Mouse (Mus musculus) limb, embryonic 15.5 days (tissue): ENCODE data around the gene Mbtps1. TPM values are rescaled to one million over a fixed set of nuclear protein-coding genes. Genes with fewer than 3 reads are reported as not detected.

Experiments
- ATAC-seq: fragments of 200-750 bp; cut with Nextera tagmentation; 2 replicates; pipeline ENCODE4 v1.8.0; 2017; ENCODE audit warnings: low read depth, moderate TSS enrichment; ENCODE audit not compliant: insufficient number of reproducible peaks, low FRiP score, low TSS enrichment
- H3K27ac ChIP-seq: fragments of 300-500 bp; sonication (generic); 2 replicates; pipeline ENCODE4 v1.5.1; 2015; ENCODE audit warnings: moderate library complexity, mild to moderate bottlenecking, inconsistent platforms
- H3K27me3 ChIP-seq: fragments of 300-500 bp; sonication (generic); 2 replicates; pipeline ENCODE4 v1.6.1; 2015; ENCODE audit warnings: inconsistent platforms
- H3K36me3 ChIP-seq: fragments of 300-500 bp; sonication (generic); 2 replicates; pipeline ENCODE4 v1.6.1; 2015; ENCODE audit warnings: inconsistent platforms
- H3K4me1 ChIP-seq: fragments of 300-500 bp; sonication (generic); 2 replicates; pipeline ENCODE4 v1.6.1; 2015; ENCODE audit warnings: inconsistent platforms
- H3K4me2 ChIP-seq: fragments of 300-500 bp; sonication (generic); 2 replicates; pipeline ENCODE4 v1.6.1; 2015; ENCODE audit warnings: mild to moderate bottlenecking, inconsistent platforms
- H3K4me3 ChIP-seq: fragments of 300-500 bp; sonication (generic); 2 replicates; pipeline ENCODE4 v1.5.1; 2015; ENCODE audit warnings: mild to moderate bottlenecking, inconsistent platforms
- H3K9ac ChIP-seq: fragments of 300-500 bp; sonication (generic); 2 replicates; pipeline ENCODE4 v1.6.1; 2015; ENCODE audit warnings: inconsistent platforms
- H3K9me3 ChIP-seq: fragments of 300-500 bp; sonication (generic); 2 replicates; pipeline ENCODE4 v1.6.1; 2016; ENCODE audit warnings: inconsistent platforms
- WGBS: fragments of 180-500 bp; shearing (Covaris S2); methylation state at CpG from one replicate; pipeline ENCODE4 v1.1.7; 2015; 5-methylcytosine and 5-hydroxymethylcytosine counted together
- polyA plus RNA-seq: library from polyadenylated mRNA; unstranded; fragments of >200 nt; fragmentation: Nextera tagmentation; extraction: Ambion mirVana; gene quantifications from 2 replicates; pipeline ENCODE4 v1.2.1, GENCODE M21; 2015

Mbtps1 gene
- polyA plus RNA-seq, 1 experiment from 2014 or later = 122 TPM

DNA sequence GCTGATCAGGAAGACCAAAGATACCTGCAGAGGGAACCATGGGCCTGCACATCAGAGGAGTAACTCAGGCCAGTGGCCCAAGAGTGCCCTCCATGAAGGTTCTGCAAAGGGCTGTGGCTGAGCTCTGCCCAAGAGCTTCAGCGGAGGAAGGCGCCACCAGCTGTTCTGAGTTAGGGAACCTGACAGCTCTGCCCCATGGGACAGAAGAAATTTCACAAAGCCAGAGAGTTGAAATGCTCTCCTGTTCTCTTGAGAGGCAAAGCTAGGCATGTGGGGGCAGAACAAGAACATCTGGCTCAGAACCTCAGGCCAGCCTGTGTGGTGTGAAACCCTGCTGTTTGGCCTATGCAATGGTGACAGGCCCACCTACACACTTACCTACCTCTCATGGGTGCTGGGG is 58.7 kb downstream of the Mbtps1 start:
- Histone ChIP-seq H3K4me2 (no peak overlapping the region), H3K4me1 (peaks cover 13% of the 10 kb centered on the region), H3K9ac (no peak overlapping the region), H3K27me3 (no peaks in the 10 kb centered on the region; the same call in none of the 2 replicates), H3K9me3 (no peaks in the 10 kb centered on the region), H3K27ac (no peak overlapping the region), H3K4me3 (no peak overlapping the region), H3K36me3 (0 out of 2 replicates have a peak, but pooled peaks cover 5% of the 10 kb centered on the region)
- 74% methylated on average over 2 of the region's 2 CpGs for WGBS
- ATAC-seq = no peak

- Histone ChIP-seq H3K27me3 (peaks cover 11% of the 10 kb centered on the region), H3K9me3 (no peaks in the 10 kb centered on the region), H3K4me3 (no peak overlapping the region), H3K4me1 (peaks cover 9% of the 10 kb centered on the region), H3K4me2 (no peak overlapping the region), H3K9ac (no peak overlapping the region), H3K36me3 (no peaks in the 10 kb centered on the region), H3K27ac (no peak overlapping the region)
- 28% methylated on average over 6 of the region's 6 CpGs for WGBS
- ATAC-seq = no peak
These were observed 61.7 kb downstream of the Mbtps1 start for GRCm38 (mm10) chr8:119496848-119497247.

DNA sequence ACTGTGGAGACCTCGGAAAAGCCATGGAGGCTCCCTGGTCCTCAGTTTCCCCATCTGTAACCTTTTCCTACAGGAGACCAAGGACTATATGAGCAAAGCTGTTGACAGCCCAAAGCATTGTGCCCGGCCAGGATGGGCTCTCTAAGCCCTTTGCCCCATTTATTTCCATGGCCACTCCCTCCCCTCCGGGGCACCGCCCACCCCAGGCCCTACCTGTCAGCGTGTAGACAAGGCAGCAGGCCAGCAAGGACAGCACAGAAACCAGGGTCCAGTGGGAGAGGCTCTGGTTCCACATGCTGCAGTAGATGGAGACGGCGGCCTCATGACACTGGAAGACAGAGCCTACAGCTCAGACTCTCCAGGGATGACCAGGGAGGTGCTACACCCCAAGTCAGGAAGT is 71.4 kb downstream of the Mbtps1 start:
- Histone ChIP-seq H3K9me3 (no peaks in the 10 kb centered on the region), H3K9ac (no peak overlapping the region), H3K27me3 (peaks cover 4% of the 10 kb centered on the region; the same call in 1 of the 2 replicates), H3K4me1 (peaks cover 9% of the 10 kb centered on the region; the same call in 1 of the 2 replicates), H3K27ac (no peak overlapping the region), H3K4me2 (no peak overlapping the region), H3K4me3 (no peak overlapping the region), H3K36me3 (no peaks in the 10 kb centered on the region)
- WGBS = 73% methylated on average over 7 of the region's 7 CpGs
- no peak for ATAC-seq

- H3K9me3 ChIP-seq = no peaks in the 10 kb centered on the region
- no peak overlapping the region for H3K9ac ChIP-seq
- no peaks in the 10 kb centered on the region for H3K36me3 ChIP-seq
- no peak overlapping the region for H3K27ac ChIP-seq
- WGBS = 79% methylated on average over 11 of the region's 11 CpGs
- no peak overlapping the region for H3K4me2 ChIP-seq
- no peak overlapping the region for H3K4me3 ChIP-seq
- no peak for ATAC-seq
- H3K4me1 ChIP-seq = no peaks in the 10 kb centered on the region
- no peaks in the 10 kb centered on the region for H3K27me3 ChIP-seq
These were observed 74.2 kb downstream of the Mbtps1 start for GRCm38 (mm10) chr8:119484145-119484896.

GRCm38 (mm10) chr8:119478684-119479083 is 79.9 kb downstream of the Mbtps1 start:
- 16% methylated on average over 5 of the region's 5 CpGs for WGBS
- Histone ChIP-seq H3K36me3 (no peaks in the 10 kb centered on the region), H3K27me3 (no peaks in the 10 kb centered on the region), H3K4me2 (no peak overlapping the region), H3K27ac (no peak overlapping the region), H3K4me1 (no peaks in the 10 kb centered on the region), H3K9me3 (no peaks in the 10 kb centered on the region), H3K9ac (no peak overlapping the region), H3K4me3 (no peak overlapping the region)
- no peak for ATAC-seq

- Histone ChIP-seq H3K9ac (no peak overlapping the region), H3K27ac (no peak overlapping the region), H3K4me3 (no peak overlapping the region), H3K4me1 (peaks cover 14% of the 10 kb centered on the region), H3K9me3 (no peaks in the 10 kb centered on the region), H3K27me3 (peaks cover 26% of the 10 kb centered on the region), H3K36me3 (no peaks in the 10 kb centered on the region), H3K4me2 (no peak overlapping the region)
- no peak for ATAC-seq
- WGBS = 82% methylated on average over 8 of the region's 8 CpGs
These were observed 90.4 kb downstream of the Mbtps1 start for GRCm38 (mm10) chr8:119468091-119468490.

DNA sequence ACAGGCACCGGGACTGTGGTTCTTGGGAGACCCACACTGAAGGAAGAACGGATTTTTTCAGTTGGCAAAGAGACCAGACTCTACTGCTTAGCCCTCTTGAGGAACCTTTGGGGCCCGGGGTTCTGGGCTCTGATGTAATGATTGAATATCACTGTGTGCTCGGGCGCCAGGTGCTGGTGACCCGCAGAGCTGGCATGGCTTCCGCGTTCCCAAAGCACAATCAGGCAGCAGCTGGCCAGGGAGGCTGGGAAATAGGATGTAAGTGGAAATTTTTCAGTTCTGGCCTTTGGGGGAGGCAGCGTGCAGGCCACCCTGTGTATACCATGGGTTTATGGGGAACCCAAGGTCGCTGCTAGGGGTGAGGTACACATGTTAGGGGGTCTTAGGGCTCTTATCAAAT is 91.7 kb downstream of the Mbtps1 start:
- H3K4me2 ChIP-seq = no peak overlapping the region

GRCm38 (mm10) chr8:119466105-119466504 is 92.4 kb downstream of the Mbtps1 start:
- H3K27ac ChIP-seq = no peak overlapping the region
- H3K9me3 ChIP-seq = no peaks in the 10 kb centered on the region
- peaks cover 17% of the 10 kb centered on the region for H3K4me1 ChIP-seq
- H3K4me2 ChIP-seq = peak overlapping the region; percentile 35
- no peaks in the 10 kb centered on the region for H3K36me3 ChIP-seq
- peaks cover 26% of the 10 kb centered on the region for H3K27me3 ChIP-seq
- no peak overlapping the region; the same call in 1 of the 2 replicates for H3K4me3 ChIP-seq
- no peak overlapping the region for H3K9ac ChIP-seq
- WGBS = 3% methylated on average over 18 of the region's 18 CpGs
- no peak for ATAC-seq

More for the DNA sequence above, 91.7 kb downstream of the Mbtps1 start:
- ATAC-seq = no peak
- no peak overlapping the region for H3K4me3 ChIP-seq
- no peaks in the 10 kb centered on the region for H3K36me3 ChIP-seq
- peaks cover 26% of the 10 kb centered on the region for H3K27me3 ChIP-seq
- no peaks in the 10 kb centered on the region for H3K9me3 ChIP-seq
- 72% methylated on average over 10 of the region's 10 CpGs for WGBS
- no peak overlapping the region for H3K9ac ChIP-seq
- H3K27ac ChIP-seq = no peak overlapping the region
- peaks cover 14% of the 10 kb centered on the region for H3K4me1 ChIP-seq

DNA sequence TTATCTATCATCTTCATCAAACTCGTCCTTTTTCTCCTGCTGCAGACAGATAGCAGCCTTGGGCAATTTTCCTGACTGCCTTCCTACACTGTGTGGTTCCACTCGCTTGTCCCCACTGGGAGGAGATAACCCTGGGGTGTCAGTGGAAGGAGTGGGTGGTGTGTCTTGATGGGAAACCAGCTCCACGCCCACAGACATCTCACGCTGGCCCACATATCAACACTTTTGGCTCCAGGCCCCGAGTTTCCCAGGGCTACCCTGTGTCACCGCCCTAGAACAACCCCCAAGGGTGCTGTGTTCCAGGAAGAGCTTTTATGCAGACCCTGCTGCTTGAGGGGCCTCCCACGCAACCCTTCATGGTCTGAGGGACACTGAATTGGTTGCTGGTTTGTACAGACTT is 94.8 kb downstream of the Mbtps1 start:
- no peak for ATAC-seq
- Histone ChIP-seq H3K4me3 (no peak overlapping the region), H3K9ac (no peak overlapping the region), H3K9me3 (no peaks in the 10 kb centered on the region), H3K4me1 (peaks cover 17% of the 10 kb centered on the region), H3K36me3 (no peaks in the 10 kb centered on the region), H3K27ac (no peak overlapping the region), H3K4me2 (no peak overlapping the region), H3K27me3 (peaks cover 26% of the 10 kb centered on the region)
- whole genome bisulfite sequencing = 56% methylated on average over 7 of the region's 7 CpGs

GRCm38 (mm10) chr8:119461356-119461755 is 97.2 kb downstream of the Mbtps1 start:
- no peak overlapping the region for H3K4me3 ChIP-seq
- H3K27ac ChIP-seq = no peak overlapping the region
- WGBS = 58% methylated on average over 9 of the region's 9 CpGs
- no peaks in the 10 kb centered on the region for H3K36me3 ChIP-seq
- peaks cover 13% of the 10 kb centered on the region for H3K4me1 ChIP-seq
- H3K4me2 ChIP-seq = no peak overlapping the region
- ATAC-seq = no peak
- peaks cover 24% of the 10 kb centered on the region for H3K27me3 ChIP-seq
- no peak overlapping the region for H3K9ac ChIP-seq
- no peaks in the 10 kb centered on the region for H3K9me3 ChIP-seq

GRCm38 (mm10) chr8:119459724-119460123 is 98.8 kb downstream of the Mbtps1 start:
- no peak overlapping the region for H3K9ac ChIP-seq
- WGBS = 50% methylated on average over 16 of the region's 16 CpGs

More at GRCm38 (mm10) chr8:119459724-119460123, 98.8 kb downstream of the Mbtps1 start:
- no peak for ATAC-seq
- Histone ChIP-seq H3K4me2 (no peak overlapping the region), H3K27ac (no peak overlapping the region), H3K27me3 (peaks cover 7% of the 10 kb centered on the region; the same call in 1 of the 2 replicates), H3K9me3 (no peaks in the 10 kb centered on the region), H3K4me1 (0 out of 2 replicates have a peak, but pooled peaks cover 4% of the 10 kb centered on the region), H3K4me3 (no peak overlapping the region), H3K36me3 (no peaks in the 10 kb centered on the region)
